Mouse (Mus musculus) G1E (cell line): ENCODE results near the gene Fgfr2.

Source experiments
- CTCF ChIP-seq: IDR thresholded peaks from 2 replicates; pipeline ENCODE4 v1.5.1; 2012; ENCODE audit warnings: low read depth, low read length, inconsistent platforms, mixed read lengths
- GATA1 ChIP-seq: IDR thresholded peaks from 2 replicates; pipeline ENCODE4 v1.6.1; 2012; ENCODE audit warnings: borderline replicate concordance, low read length, inconsistent platforms, mixed read lengths
- TAL1 ChIP-seq: conservative IDR thresholded peaks from 2 replicates; pipeline ENCODE4 v1.6.1; 2012; ENCODE audit warnings: low read depth, low read length, inconsistent platforms, mixed read lengths

GRCm38 (mm10) chr7:130288248-130288647, 2834.9 kb downstream of the Fgfr2 start:
- TF ChIP-seq CTCF (no peak), GATA1 (no peak), TAL1 (no peak)
